21 mouse cellular contexts compared by ENCODE assay signal in the genomic region with DNA sequence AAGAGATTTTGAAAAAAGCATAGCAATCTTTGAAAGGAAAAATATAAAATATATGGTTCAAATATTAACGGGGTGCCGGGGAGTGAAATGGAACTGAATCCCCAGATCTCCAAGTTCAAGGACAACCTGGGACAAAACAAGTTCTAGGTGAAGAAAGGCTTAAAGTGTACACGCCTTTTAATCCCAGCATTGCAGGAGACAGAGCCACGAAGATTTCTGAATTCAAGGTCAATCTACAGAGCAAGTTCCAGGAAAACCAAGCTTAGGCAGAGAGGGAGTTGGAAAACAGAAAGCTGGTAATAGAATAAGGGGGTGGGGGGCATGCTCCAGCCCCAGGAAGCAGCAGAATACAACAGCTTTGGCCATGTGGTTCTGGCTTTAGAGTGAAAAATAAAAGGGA.
"Had no signal": no experiment of that assay in that cellular context is flagged by ENCODE, and none has a peak within 500 bp of the region (broad histone marks: within the 10 kb centered on the region; RNA-seq: fewer than 3 reads in every experiment).

No protein-coding gene starts in this region.

- H3K27ac ChIP-seq: lung, embryonic 15.5 days; macrophage; midbrain, embryonic 12.5 days; neural tube, embryonic 13.5 days; neural tube, embryonic 15.5 days had no signal

- H3K9me3 ChIP-seq: lung, embryonic 15.5 days; megakaryocyte, embryonic 14.5 days; midbrain, embryonic 12.5 days; neural tube, embryonic 13.5 days; neural tube, embryonic 15.5 days had no signal

- ATAC-seq: lung, postnatal 0 days; midbrain, embryonic 16.5 days had no signal

- H3K9ac ChIP-seq: lung, embryonic 15.5 days; midbrain, embryonic 12.5 days; neural tube, embryonic 13.5 days; neural tube, embryonic 15.5 days had no signal

- DNase-seq: lung, adult 2 months; lung, postnatal 14 days; lung, postnatal 36 days; midbrain, embryonic 14.5 days; retina, postnatal 1 day; right cerebral cortex, adult 18-20 months; right cerebral cortex, postnatal 25 days; right cerebral cortex, postnatal 4 days; spleen, adult 18-20 months; thymus, adult 18-20 months; thymus, postnatal 14 days; thymus, postnatal 36 days had no signal

- H3K27me3 ChIP-seq: lung, embryonic 15.5 days; megakaryocyte, embryonic 14.5 days; midbrain, embryonic 12.5 days; neural tube, embryonic 13.5 days; neural tube, embryonic 15.5 days had no signal

- H3K36me3 ChIP-seq: lung, embryonic 15.5 days; midbrain, embryonic 12.5 days; neural tube, embryonic 13.5 days; neural tube, embryonic 15.5 days had no signal

- H3K4me2 ChIP-seq: lung, embryonic 15.5 days; midbrain, embryonic 12.5 days; neural tube, embryonic 13.5 days; neural tube, embryonic 15.5 days had no signal

- H3K4me3 ChIP-seq: lung, embryonic 15.5 days; megakaryocyte, embryonic 14.5 days; midbrain, embryonic 12.5 days; myocyte; neural tube, embryonic 13.5 days; neural tube, embryonic 15.5 days had no signal

- H3K4me1 ChIP-seq: lung, embryonic 15.5 days; megakaryocyte, embryonic 14.5 days; midbrain, embryonic 12.5 days; neural tube, embryonic 13.5 days; neural tube, embryonic 15.5 days had no signal
